Mouse (Mus musculus): ENCODE measurements at regions not wholly inside any gene's neighbourhood (a gene's known extent, or its start where the extent isn't known, plus 50 kb on each side); places are given as distances from the start of the nearest gene placed in this dataset.

- TF ChIP-seq CTCF (IDR thresholded peaks at IDR 0.05; ENCODE audit: low read depth, low read length) (peak; percentile 29), POLR2A (IDR thresholded peaks at IDR 0.05; ENCODE audit: extremely low read depth, insufficient read depth, low read length) (no peak)
These were observed 199.0 kb upstream of the Thbs1 start for GRCm38 (mm10) chr2:117912722-117913121.

Measured in liver, adult 2 months (tissue).